Mouse (Mus musculus) forebrain, embryonic 13.5 days (tissue): ENCODE results near the gene Lrrn4. TPM values are rescaled to one million over a fixed set of nuclear protein-coding genes. Genes with fewer than 3 reads are reported as not detected.

Experiments
- ATAC-seq: fragments of 200-750 bp; cut with Nextera tagmentation; 2 replicates; pipeline ENCODE4 v1.8.0; 2017
- H3K27ac ChIP-seq: fragments of 300-500 bp; sonication (generic); 2 replicates; pipeline ENCODE4 v1.5.1; 2015; ENCODE audit warnings: inconsistent platforms, mild to moderate bottlenecking, moderate library complexity
- H3K27me3 ChIP-seq: fragments of 300-500 bp; sonication (generic); 2 replicates; pipeline ENCODE4 v1.6.1; 2015; ENCODE audit warnings: mild to moderate bottlenecking, inconsistent platforms
- H3K36me3 ChIP-seq: fragments of 300-500 bp; sonication (generic); 2 replicates; pipeline ENCODE4 v1.6.1; 2015; ENCODE audit warnings: mild to moderate bottlenecking, inconsistent platforms; ENCODE audit not compliant: poor library complexity, severe bottlenecking
- H3K4me1 ChIP-seq: fragments of 300-500 bp; sonication (generic); 2 replicates; pipeline ENCODE4 v1.6.1; 2015; ENCODE audit warnings: inconsistent platforms
- H3K4me2 ChIP-seq: fragments of 300-500 bp; sonication (generic); 2 replicates; pipeline ENCODE4 v1.6.1; 2015; ENCODE audit warnings: inconsistent platforms, mild to moderate bottlenecking, moderate library complexity
- H3K4me3 ChIP-seq: fragments of 300-500 bp; sonication (generic); 2 replicates; pipeline ENCODE4 v1.5.1; 2015; ENCODE audit warnings: mild to moderate bottlenecking, inconsistent platforms
- H3K9ac ChIP-seq: fragments of 300-500 bp; sonication (generic); 2 replicates; pipeline ENCODE4 v1.6.1; 2015; ENCODE audit warnings: mild to moderate bottlenecking, inconsistent platforms
- H3K9me3 ChIP-seq: fragments of 300-500 bp; sonication (generic); replicated peaks from 2 replicates; pipeline ENCODE4 v1.6.1; 2016; ENCODE audit warnings: inconsistent platforms
- WGBS: fragments of 180-500 bp; shearing (Covaris S2); methylation state at CpG from one replicate; pipeline ENCODE4 v1.1.7; 2015; 5-methylcytosine and 5-hydroxymethylcytosine counted together
- polyA plus RNA-seq: library from polyadenylated mRNA; unstranded; fragments of >200 nt; fragmentation: Nextera tagmentation; extraction: Ambion mirVana; gene quantifications from 2 replicates; pipeline ENCODE4 v1.2.1, GENCODE M21; 2015

The Lrrn4 gene
- 0.04 and 0.15 TPM in 2 replicates for polyA plus RNA-seq

DNA sequence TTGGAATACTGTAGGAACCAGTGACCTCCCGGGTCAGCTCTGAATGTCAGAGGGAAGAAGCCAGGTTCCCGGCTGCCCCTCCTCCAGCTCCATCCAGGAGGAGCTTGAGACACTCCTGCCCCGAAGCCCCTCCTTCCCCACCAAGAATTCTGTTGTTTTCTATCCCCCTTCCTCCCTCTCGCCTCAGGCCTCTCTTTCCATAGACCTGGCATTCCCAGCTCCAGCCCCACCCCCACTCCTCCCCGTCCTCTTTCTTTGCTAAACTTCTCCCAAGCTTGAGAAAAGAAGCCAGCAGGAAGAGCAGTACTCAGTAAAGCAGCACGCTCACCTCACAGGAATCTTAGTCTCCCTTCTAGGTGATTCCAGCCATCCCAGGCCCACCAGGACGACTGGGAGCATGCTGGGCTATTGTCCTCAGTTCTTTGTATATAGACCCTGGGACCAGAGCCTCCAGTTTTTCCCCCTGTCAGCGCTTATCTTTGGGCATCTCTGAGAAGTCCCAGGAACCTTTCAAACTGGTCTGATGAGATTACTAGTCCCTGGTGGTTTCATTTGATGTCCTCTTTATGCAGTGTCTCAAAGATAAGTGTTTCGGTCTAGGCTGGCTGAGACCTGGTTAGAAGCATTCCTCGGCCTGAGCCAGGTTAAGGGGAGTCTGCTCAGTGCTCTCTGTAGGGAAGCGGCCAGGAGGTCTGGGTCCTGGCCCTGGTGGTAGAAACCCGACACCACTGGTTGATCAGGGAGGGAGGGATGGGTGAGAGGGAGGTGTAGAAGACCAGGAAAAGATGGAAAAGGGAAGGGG, at the start of gene Lrrn4:
TSS of gene Lrrn4 (minus strand) at position 48 of the 802 bp plus-strand sequence.
- H3K27ac ChIP-seq, result no peak within 1 kb of the TSS
- 5% methylated on average over 12 of the region's 12 CpGs for WGBS
- ATAC-seq, result no peak
- no peaks in the 10 kb centered on the region for H3K36me3 ChIP-seq
- H3K4me2 ChIP-seq, result peak within 1 kb of the TSS; percentile 98
- H3K27me3 ChIP-seq, result peaks cover 48% of the 10 kb centered on the region
- peaks cover 25% of the 10 kb centered on the region for H3K4me1 ChIP-seq
- H3K4me3 ChIP-seq, result peak within 1 kb of the TSS; percentile 63
- H3K9me3 ChIP-seq, result no peaks in the 10 kb centered on the region
- peak within 1 kb of the TSS; percentile 63; the same call in 1 of the 2 replicates for H3K9ac ChIP-seq

GRCm38 (mm10) chr2:132928999-132929398, 48.3 kb upstream of the Lrrn4 start:
- H3K9ac ChIP-seq, result no peak overlapping the region
- 0 out of 2 replicates have a peak, but pooled peaks cover 5% of the 10 kb centered on the region for H3K9me3 ChIP-seq
- no peaks in the 10 kb centered on the region for H3K4me1 ChIP-seq
- ATAC-seq, result no peak
- no peak overlapping the region for H3K4me3 ChIP-seq
- WGBS, result 86% methylated on average over 2 of the region's 2 CpGs
- H3K4me2 ChIP-seq, result no peak overlapping the region
- no peak overlapping the region for H3K27ac ChIP-seq
- no peaks in the 10 kb centered on the region for H3K27me3 ChIP-seq
- H3K36me3 ChIP-seq, result no peaks in the 10 kb centered on the region

DNA sequence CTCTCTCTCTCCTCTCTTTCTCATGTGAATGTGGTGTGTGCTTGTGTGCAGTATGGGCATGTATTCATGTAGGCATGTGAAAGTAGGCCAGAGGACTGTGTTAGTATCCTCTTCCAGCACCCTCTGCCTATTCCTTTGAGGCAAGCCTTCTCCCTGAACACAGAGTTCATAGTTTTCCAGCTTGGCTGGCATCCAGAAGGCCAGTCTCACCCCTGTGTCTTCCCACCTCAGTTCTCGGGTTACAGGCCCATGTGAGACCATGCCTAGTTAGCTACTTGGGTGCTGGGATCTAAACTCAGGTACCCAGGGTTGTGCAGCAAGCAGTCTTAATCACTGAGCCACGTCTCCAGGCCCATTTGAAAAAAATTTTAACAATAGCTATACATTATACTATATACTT, 47.2 kb upstream of the Lrrn4 start:
- H3K9ac ChIP-seq, result no peak overlapping the region
- H3K36me3 ChIP-seq, result no peaks in the 10 kb centered on the region
- H3K4me1 ChIP-seq, result no peaks in the 10 kb centered on the region
- ATAC-seq, result no peak
- 52% methylated on average over 2 of the region's 2 CpGs for WGBS
- H3K4me2 ChIP-seq, result no peak overlapping the region
- 0 out of 2 replicates have a peak, but pooled peaks cover 5% of the 10 kb centered on the region for H3K9me3 ChIP-seq
- H3K27me3 ChIP-seq, result no peaks in the 10 kb centered on the region
- no peak overlapping the region for H3K4me3 ChIP-seq
- H3K27ac ChIP-seq, result no peak overlapping the region

DNA sequence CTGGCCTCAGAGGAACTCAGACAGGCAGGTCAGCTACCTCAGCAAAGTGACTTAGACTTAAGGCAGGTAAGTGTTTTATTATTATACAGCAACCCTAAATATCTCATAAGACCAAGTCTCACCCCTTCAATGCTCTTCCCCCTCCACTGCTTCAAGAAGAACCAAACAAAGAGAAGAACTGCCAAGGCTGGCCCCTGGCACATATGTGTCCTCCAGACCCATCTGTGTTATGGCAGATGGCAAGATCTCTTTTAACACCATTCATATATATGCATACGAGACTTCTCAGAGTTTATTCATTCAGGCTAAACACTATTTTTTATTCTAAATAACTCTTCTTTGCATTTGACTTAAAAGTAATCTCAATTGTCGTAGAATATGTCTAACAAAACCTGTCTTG, 46.6 kb upstream of the Lrrn4 start:
- peak; percentile 78 for ATAC-seq
- no peak overlapping the region for H3K27ac ChIP-seq

GRCm38 (mm10) chr2:132923290-132924085, 42.8 kb upstream of the Lrrn4 start:
- Histone ChIP-seq H3K4me2 (no peak overlapping the region), H3K9ac (no peak overlapping the region), H3K27me3 (no peaks in the 10 kb centered on the region), H3K4me3 (no peak overlapping the region), H3K36me3 (no peaks in the 10 kb centered on the region), H3K4me1 (no peaks in the 10 kb centered on the region), H3K27ac (no peak overlapping the region), H3K9me3 (no peaks in the 10 kb centered on the region)
- WGBS, result 41% methylated on average over 8 of the region's 8 CpGs
- ATAC-seq, result no peak

More for the DNA sequence above, 46.6 kb upstream of the Lrrn4 start:
- H3K27me3 ChIP-seq, result no peaks in the 10 kb centered on the region
- H3K9me3 ChIP-seq, result 0 out of 2 replicates have a peak, but pooled peaks cover 5% of the 10 kb centered on the region
- H3K9ac ChIP-seq, result no peak overlapping the region
- H3K36me3 ChIP-seq, result no peaks in the 10 kb centered on the region
- H3K4me1 ChIP-seq, result no peaks in the 10 kb centered on the region
- 59% methylated on average over 2 of the region's 2 CpGs for WGBS
- no peak overlapping the region for H3K4me3 ChIP-seq
- no peak overlapping the region for H3K4me2 ChIP-seq

GRCm38 (mm10) chr2:132922076-132922873, 41.6 kb upstream of the Lrrn4 start:
- WGBS, result 74% methylated on average over 9 of the region's 9 CpGs
- no peaks in the 10 kb centered on the region for H3K27me3 ChIP-seq

GRCm38 (mm10) chr2:132914785-132915184, 34.1 kb upstream of the Lrrn4 start:
- H3K4me3 ChIP-seq, result no peak overlapping the region
- ATAC-seq, result no peak

More at GRCm38 (mm10) chr2:132922076-132922873, 41.6 kb upstream of the Lrrn4 start:
- H3K4me2 ChIP-seq, result no peak overlapping the region
- no peak overlapping the region for H3K9ac ChIP-seq
- H3K4me3 ChIP-seq, result no peak overlapping the region
- H3K27ac ChIP-seq, result no peak overlapping the region
- H3K36me3 ChIP-seq, result no peaks in the 10 kb centered on the region
- no peaks in the 10 kb centered on the region for H3K4me1 ChIP-seq
- ATAC-seq, result no peak
- no peaks in the 10 kb centered on the region for H3K9me3 ChIP-seq

GRCm38 (mm10) chr2:132906763-132907162, 26.1 kb upstream of the Lrrn4 start:
- Histone ChIP-seq H3K36me3 (no peaks in the 10 kb centered on the region), H3K9me3 (no peaks in the 10 kb centered on the region), H3K27ac (no peak overlapping the region), H3K4me1 (no peaks in the 10 kb centered on the region), H3K27me3 (no peaks in the 10 kb centered on the region), H3K4me2 (no peak overlapping the region), H3K9ac (no peak overlapping the region), H3K4me3 (no peak overlapping the region)
- no peak for ATAC-seq
- 28% methylated on average over 8 of the region's 8 CpGs for WGBS

More at GRCm38 (mm10) chr2:132914785-132915184, 34.1 kb upstream of the Lrrn4 start:
- no peak overlapping the region for H3K4me2 ChIP-seq
- H3K27me3 ChIP-seq, result no peaks in the 10 kb centered on the region
- no peak overlapping the region for H3K9ac ChIP-seq
- H3K4me1 ChIP-seq, result no peaks in the 10 kb centered on the region
- WGBS, result 79% methylated on average over 1 of the region's 1 CpGs
- no peaks in the 10 kb centered on the region for H3K9me3 ChIP-seq
- no peak overlapping the region for H3K27ac ChIP-seq
- no peaks in the 10 kb centered on the region for H3K36me3 ChIP-seq

GRCm38 (mm10) chr2:132904961-132905360, 24.3 kb upstream of the Lrrn4 start:
- Histone ChIP-seq H3K9me3 (no peaks in the 10 kb centered on the region), H3K4me3 (no peak overlapping the region), H3K36me3 (no peaks in the 10 kb centered on the region), H3K27ac (no peak overlapping the region), H3K4me2 (no peak overlapping the region), H3K9ac (no peak overlapping the region), H3K27me3 (no peaks in the 10 kb centered on the region), H3K4me1 (no peaks in the 10 kb centered on the region)
- no peak for ATAC-seq
- 66% methylated on average over 2 of the region's 2 CpGs for WGBS

DNA sequence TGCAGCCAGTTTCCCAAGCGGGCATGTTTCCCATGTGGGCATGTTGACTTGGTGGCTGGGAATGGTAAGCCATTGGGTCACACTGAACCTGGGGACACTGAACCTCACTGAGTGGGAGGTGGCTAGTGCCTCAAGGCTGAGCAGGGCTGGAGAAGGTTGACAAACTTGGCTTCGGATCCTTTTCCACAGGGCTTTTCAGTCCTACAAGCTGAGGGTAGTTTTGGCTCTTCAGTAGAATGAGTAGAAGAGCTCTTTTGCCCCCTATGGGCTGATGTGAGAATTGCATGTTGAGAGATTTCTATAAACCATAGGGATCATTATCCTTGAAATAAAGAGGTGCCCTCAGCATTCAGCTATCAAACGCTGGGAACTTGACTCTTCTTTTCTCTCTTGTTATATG, 22.8 kb upstream of the Lrrn4 start:
- Histone ChIP-seq H3K36me3 (no peaks in the 10 kb centered on the region), H3K4me3 (no peak overlapping the region), H3K9ac (no peak overlapping the region), H3K4me2 (no peak overlapping the region), H3K27ac (no peak overlapping the region), H3K27me3 (no peaks in the 10 kb centered on the region), H3K4me1 (no peaks in the 10 kb centered on the region), H3K9me3 (no peaks in the 10 kb centered on the region)
- peak; percentile 71 for ATAC-seq
- WGBS, result 33% methylated on average over 3 of the region's 3 CpGs

DNA sequence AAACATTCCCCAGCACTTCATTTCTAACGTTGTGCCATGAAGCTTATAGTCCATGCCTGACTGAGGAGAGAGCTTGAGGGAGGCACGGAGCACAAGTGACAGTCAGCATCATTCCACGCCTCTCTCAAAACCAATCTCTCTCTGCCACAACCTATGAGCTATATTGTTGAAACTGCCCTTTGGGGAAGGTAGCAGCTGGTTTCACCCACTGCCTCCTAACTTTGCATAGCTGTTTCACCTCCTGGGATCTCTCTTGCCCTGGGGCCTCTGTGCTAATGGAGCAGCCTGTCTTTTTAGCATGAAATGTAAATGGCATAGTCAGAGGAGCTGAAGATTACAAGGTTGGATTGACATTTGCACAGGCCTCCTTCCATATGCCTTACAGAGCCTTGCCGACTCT, 21.4 kb upstream of the Lrrn4 start:
- H3K36me3 ChIP-seq, result no peaks in the 10 kb centered on the region
- no peak overlapping the region for H3K4me2 ChIP-seq
- no peak overlapping the region for H3K27ac ChIP-seq
- ATAC-seq, result no peak
- 88% methylated on average over 3 of the region's 4 CpGs for whole genome bisulfite sequencing
- no peaks in the 10 kb centered on the region for H3K4me1 ChIP-seq
- no peak overlapping the region for H3K4me3 ChIP-seq
- no peaks in the 10 kb centered on the region for H3K9me3 ChIP-seq
- H3K9ac ChIP-seq, result no peak overlapping the region
- H3K27me3 ChIP-seq, result no peaks in the 10 kb centered on the region
